Mouse (Mus musculus) kidney, postnatal 0 days (tissue): ENCODE data around the gene Slc26a3. TPM values are rescaled to one million over a fixed set of nuclear protein-coding genes. Genes with fewer than 3 reads are reported as not detected.

Experiments used
- ATAC-seq: fragments of 200-750 bp; cut with Nextera tagmentation; replicated peaks from 2 replicates; pipeline ENCODE4 v1.8.0; 2017; ENCODE audit warnings: low read depth, moderate number of reproducible peaks, moderate TSS enrichment, moderate library complexity; ENCODE audit not compliant: low FRiP score
- DNase-seq: peaks from one replicate; pipeline ENCODE4 v3.0.0-alpha.2; 2016; ENCODE audit warnings: low spot score
- H3K27ac ChIP-seq: fragments of 300-500 bp; sonication (generic); 2 replicates; pipeline ENCODE4 v1.5.1; 2014; ENCODE audit warnings: mild to moderate bottlenecking
- H3K27me3 ChIP-seq: fragments of 300-500 bp; sonication (generic); 2 replicates; pipeline ENCODE4 v1.6.1; 2014; ENCODE audit warnings: low read length, mixed read lengths; ENCODE audit not compliant: insufficient read depth
- H3K36me3 ChIP-seq: fragments of 300-500 bp; sonication (generic); 2 replicates; pipeline ENCODE4 v1.6.1; 2014; ENCODE audit warnings: low read length, mixed read lengths; ENCODE audit not compliant: insufficient read depth
- H3K4me1 ChIP-seq: fragments of 300-500 bp; sonication (generic); replicated peaks from 2 replicates; pipeline ENCODE4 v1.6.1; 2014; ENCODE audit warnings: antibody characterized with exemption, low read length, mixed read lengths; ENCODE audit not compliant: insufficient read depth
- H3K4me2 ChIP-seq: fragments of 300-500 bp; sonication (generic); 2 replicates; pipeline ENCODE4 v1.6.1; 2014; ENCODE audit warnings: mild to moderate bottlenecking, low read length, moderate library complexity, mixed read lengths
- H3K4me3 ChIP-seq: fragments of 300-500 bp; sonication (generic); replicated peaks from 2 replicates; pipeline ENCODE4 v1.5.1; 2014; ENCODE audit warnings: low read depth, low read length
- H3K9ac ChIP-seq: fragments of 300-500 bp; sonication (generic); 2 replicates; pipeline ENCODE4 v1.6.1; 2014; ENCODE audit warnings: low read depth, low read length
- H3K9me3 ChIP-seq: fragments of 300-500 bp; sonication (generic); replicated peaks from 2 replicates; pipeline ENCODE4 v1.6.1; 2016; ENCODE audit warnings: low read length, inconsistent platforms, mixed read lengths
- CTCF ChIP-seq: IDR thresholded peaks from 2 replicates; pipeline ENCODE4 v1.5.1; 2016; ENCODE audit warnings: antibody characterized with exemption, low read depth, mild to moderate bottlenecking, moderate library complexity
- WGBS: fragments of 180-500 bp; shearing (Covaris S2); extraction: QIAGEN DNeasy Blood & Tissue Kit; methylation state at CpG from one replicate; pipeline ENCODE4 v1.1.7; 2014; 5-methylcytosine and 5-hydroxymethylcytosine counted together
- polyA plus RNA-seq: library from polyadenylated mRNA; unstranded; fragments of >200 nt; fragmentation: Nextera tagmentation; extraction: Ambion mirVana; gene quantifications from 2 replicates; pipeline ENCODE4 v1.2.1, GENCODE M21; 2015

Slc26a3 gene
- 0.05 TPM in 1 of 2 replicates, not detected in the other for polyA plus RNA-seq

DNA sequence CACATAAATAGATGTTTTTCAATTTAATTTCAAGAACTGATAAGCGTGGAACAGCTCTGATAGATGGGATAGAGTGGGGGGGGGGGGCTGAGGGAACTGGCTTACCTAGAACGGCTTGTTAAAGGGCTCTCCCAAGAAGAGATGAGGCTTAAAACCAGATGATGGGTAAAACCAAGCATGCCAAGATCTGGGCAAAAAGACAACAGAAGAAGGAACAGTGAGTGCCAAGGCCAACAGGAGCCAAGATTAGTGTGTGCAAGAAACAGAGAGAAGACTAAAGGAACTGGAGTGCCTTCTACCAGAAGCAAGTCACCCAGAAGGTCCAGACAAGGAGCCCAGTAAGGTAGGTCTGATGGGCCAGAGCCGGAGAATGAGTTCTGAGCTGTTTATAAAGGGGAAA is at the start of gene Slc26a3:
TSS of gene Slc26a3 (plus strand) at position 301 of the 400 bp plus-strand sequence.
- Histone ChIP-seq H3K36me3 (no peaks in the 10 kb centered on the region), H3K27me3 (no peaks in the 10 kb centered on the region), H3K4me1 (no peaks in the 10 kb centered on the region), H3K9me3 (no peaks in the 10 kb centered on the region), H3K9ac (no peak within 1 kb of the TSS), H3K4me3 (no peak within 1 kb of the TSS), H3K4me2 (no peak within 1 kb of the TSS), H3K27ac (no peak within 1 kb of the TSS)
- no peak for ATAC-seq
- DNase-seq: no peak
- WGBS: 85% methylated on average over 3 of the region's 3 CpGs
- TF ChIP-seq CTCF: no peak

DNA sequence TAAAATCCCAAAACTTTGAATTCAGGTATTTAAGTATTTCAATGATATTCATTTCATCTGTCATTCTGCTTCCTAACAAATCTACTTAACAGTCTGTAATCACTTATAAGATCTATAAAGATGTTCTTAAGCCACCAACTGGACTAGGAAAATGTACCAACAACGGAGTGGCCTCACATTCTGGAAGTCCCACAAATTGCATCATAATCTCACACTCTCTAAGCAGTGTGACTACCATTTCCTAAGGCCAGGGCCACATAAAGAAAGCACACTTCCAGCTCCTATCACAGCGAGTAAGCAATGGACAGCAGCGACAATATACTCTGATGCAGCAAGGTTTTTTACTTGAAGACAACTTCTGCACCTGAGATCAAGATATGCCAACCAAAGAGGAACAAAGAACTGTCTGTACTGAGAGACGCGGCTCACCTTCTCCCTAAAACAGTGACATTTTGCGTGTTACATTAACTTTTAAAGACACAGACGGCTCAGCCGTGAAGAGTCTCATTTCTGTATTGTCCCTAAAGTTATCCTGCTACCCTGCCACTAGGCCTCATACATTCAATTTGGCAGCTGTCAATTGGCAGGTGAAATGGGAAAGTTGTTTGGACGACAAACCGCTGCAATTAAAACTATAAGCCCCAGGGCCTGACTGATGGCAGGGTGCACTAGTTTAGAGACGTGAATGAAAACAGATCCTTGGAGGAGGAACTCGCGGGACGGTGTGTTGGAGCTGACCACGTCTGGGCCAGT is 40.3 kb upstream of the Slc26a3 start:
- peak overlapping the region; percentile 91 for H3K9ac ChIP-seq
- H3K27me3 ChIP-seq: no peaks in the 10 kb centered on the region
- TF ChIP-seq CTCF: no peak
- H3K4me2 ChIP-seq: peak overlapping the region; percentile 80
- DNase-seq (no peak), ATAC-seq (no peak; the same call in 1 of the 2 replicates)
- H3K9me3 ChIP-seq: no peaks in the 10 kb centered on the region
- 26% methylated on average over 15 of the region's 15 CpGs for WGBS
- H3K27ac ChIP-seq: peak overlapping the region; percentile 86
- H3K36me3 ChIP-seq: peaks cover 3% of the 10 kb centered on the region
- peak overlapping the region; percentile 98 for H3K4me3 ChIP-seq
- 0 out of 2 replicates have a peak, but pooled peaks cover 7% of the 10 kb centered on the region for H3K4me1 ChIP-seq

DNA sequence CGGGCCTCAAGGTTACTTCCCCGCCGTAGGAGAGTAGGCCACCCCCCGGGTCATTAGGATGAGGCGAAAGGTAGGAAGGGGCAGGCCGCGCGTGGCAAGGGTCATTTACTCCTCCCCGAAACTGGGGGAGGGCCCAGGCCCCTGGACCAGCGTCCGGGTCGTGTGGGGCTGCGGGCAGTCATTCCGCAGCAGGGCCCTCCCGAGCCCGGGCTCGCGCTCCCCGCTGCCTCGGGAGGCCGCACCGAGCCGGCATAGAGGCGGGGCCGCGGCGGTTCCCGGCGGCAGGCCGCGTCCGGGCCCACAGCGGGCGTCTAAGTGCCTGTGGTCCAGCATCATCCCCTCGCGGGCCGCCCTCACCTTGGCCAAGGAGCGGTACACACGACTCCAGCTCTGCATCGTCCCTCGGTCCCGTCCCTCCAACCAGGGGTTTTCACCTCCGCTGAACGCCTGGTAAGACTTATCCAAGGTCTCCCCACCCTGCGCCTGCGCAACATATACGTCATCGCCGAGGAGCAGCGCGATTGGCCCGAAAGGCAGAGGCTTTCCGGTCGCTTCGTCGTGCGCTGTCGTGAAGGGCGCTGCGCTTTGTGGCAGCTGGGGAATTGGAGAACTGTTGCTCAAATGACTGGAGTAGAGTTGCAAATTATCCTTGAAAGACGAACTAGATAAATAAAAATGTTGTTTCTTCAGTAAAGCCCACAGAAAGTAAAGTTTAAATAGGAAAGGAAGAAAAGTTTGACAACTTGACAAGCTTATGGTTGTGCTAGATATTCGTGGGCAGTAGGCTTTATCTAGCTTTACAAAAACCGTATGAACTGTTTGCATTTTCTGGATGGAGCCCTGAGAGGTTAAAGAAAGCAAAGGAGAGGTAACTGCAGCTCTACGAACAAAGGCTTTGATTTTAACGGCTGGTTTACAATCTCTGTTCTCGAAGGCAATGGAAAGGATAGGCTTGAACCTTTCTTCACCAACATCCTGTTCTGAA is 39.4 kb upstream of the Slc26a3 start, which contains the start of gene Dld:
TSS of gene Dld (minus strand) at position 510 of the 985 bp plus-strand sequence.
- peak within 1 kb of the TSS; percentile 80 for H3K4me2 ChIP-seq
- peak within 1 kb of the TSS; percentile 91 for H3K9ac ChIP-seq
- peak; percentile 98 for DNase-seq
- peak; percentile 98 for ATAC-seq
- H3K9me3 ChIP-seq: no peaks in the 10 kb centered on the region
- H3K4me1 ChIP-seq: 0 out of 2 replicates have a peak, but pooled peaks cover 7% of the 10 kb centered on the region
- H3K27ac ChIP-seq: peak within 1 kb of the TSS; percentile 86
- TF ChIP-seq CTCF: no peak
- WGBS: 4% methylated on average over 65 of the region's 66 CpGs
- peak within 1 kb of the TSS; percentile 98 for H3K4me3 ChIP-seq
- no peaks in the 10 kb centered on the region for H3K27me3 ChIP-seq
- H3K36me3 ChIP-seq: peaks cover 3% of the 10 kb centered on the region

DNA sequence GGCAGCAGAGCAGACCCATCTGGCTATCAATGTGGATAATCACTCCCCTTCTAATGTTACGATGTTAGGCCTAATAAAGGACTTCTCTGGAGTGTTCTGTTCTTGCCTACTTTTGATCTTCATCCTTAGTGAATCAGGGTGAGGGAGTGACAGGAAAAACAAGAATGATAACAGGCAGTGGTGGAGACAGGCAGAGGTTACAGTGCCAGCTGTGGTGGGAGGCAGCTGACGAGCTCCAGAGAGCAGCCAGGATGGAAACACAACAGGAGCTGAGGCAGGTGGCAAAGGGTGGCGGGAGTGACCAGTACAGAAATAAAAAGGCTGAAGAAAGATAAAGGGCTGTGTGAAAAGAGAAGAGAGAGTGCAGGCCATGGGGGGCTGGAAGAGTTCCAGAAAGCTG is 24.2 kb upstream of the Slc26a3 start:
- no peaks in the 10 kb centered on the region for H3K9me3 ChIP-seq
- H3K36me3 ChIP-seq: no peaks in the 10 kb centered on the region
- ATAC-seq: peak; percentile 46; the same call in 1 of the 2 replicates
- no peak overlapping the region for H3K9ac ChIP-seq
- H3K4me2 ChIP-seq: no peak overlapping the region
- WGBS: 27% methylated on average over 3 of the region's 3 CpGs
- H3K4me3 ChIP-seq: no peak overlapping the region
- peak; percentile 55 for DNase-seq
- TF ChIP-seq CTCF: no peak
- no peaks in the 10 kb centered on the region for H3K27me3 ChIP-seq
- no peak overlapping the region for H3K27ac ChIP-seq
- no peaks in the 10 kb centered on the region for H3K4me1 ChIP-seq

DNA sequence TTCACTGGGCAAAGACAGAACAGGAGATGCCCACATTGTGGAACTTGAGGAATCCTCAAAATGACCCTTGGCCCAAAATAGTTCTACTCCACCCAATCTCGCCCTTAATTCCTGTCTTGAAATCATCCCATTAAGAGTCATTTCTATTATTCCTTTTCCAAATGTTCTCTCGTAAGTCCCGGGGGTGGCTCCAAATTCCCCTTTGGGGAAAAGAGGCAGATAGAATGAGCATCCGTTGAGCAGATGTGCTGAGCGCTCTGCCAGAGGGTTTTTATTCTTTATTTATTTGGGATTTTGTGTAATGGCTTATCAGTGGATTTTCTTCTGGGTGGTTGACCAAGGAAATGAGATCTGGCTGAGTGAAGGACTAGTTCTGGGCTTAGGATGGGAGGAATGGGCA is 22.9 kb upstream of the Slc26a3 start:
- WGBS: 81% methylated on average over 5 of the region's 5 CpGs

DNA sequence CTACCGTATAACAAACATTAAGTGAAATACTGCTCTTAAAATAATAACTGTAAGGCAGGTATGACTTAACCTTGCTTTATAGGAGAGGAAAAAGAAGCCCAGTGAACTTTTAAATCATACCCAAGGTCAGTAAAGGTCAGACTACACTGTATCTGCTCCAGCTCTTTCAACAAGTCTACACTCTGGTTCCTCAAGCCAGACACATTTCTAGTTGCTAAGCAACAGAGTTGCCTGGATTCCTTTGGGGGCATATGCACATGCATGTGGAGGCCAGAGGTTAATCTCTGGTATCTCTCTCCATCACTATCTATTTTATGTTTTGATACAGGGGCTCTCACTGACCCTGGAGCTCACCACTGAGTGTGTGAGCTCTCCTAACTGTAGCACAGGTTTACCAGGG is 21.6 kb upstream of the Slc26a3 start:
- no peak for TF ChIP-seq CTCF
- H3K9me3 ChIP-seq: no peaks in the 10 kb centered on the region
- no peak overlapping the region for H3K4me3 ChIP-seq
- no peaks in the 10 kb centered on the region for H3K27me3 ChIP-seq
- H3K4me1 ChIP-seq: no peaks in the 10 kb centered on the region
- DNase-seq: no peak
- ATAC-seq: no peak
- no peak overlapping the region for H3K4me2 ChIP-seq
- no peak overlapping the region for H3K27ac ChIP-seq
- H3K36me3 ChIP-seq: no peaks in the 10 kb centered on the region
- WGBS: 72% methylated on average over 1 of the region's 1 CpGs
- H3K9ac ChIP-seq: no peak overlapping the region

More for the DNA sequence above, 22.9 kb upstream of the Slc26a3 start:
- no peak for DNase-seq
- no peak overlapping the region for H3K9ac ChIP-seq
- no peak overlapping the region for H3K4me2 ChIP-seq
- no peak overlapping the region for H3K4me3 ChIP-seq
- H3K27ac ChIP-seq: no peak overlapping the region
- no peaks in the 10 kb centered on the region for H3K9me3 ChIP-seq
- no peaks in the 10 kb centered on the region for H3K36me3 ChIP-seq
- TF ChIP-seq CTCF: no peak
- H3K4me1 ChIP-seq: no peaks in the 10 kb centered on the region
- ATAC-seq: no peak
- no peaks in the 10 kb centered on the region for H3K27me3 ChIP-seq
